Mouse (Mus musculus): Measurements from ENCODE around the gene Hoxa5. TPM values are rescaled to one million over a fixed set of nuclear protein-coding genes. Genes with fewer than 3 reads are reported as not detected.

The Hoxa5 gene
- total RNA-seq, 2 experiments from 2014 or later = 1.9 to 3.5 TPM

- DNase-seq = no peak
Measured at GRCm38 (mm10) chr6:52164626-52165440, 39.6 kb downstream of the Hoxa5 start, which contains the start of gene Hoxa2. Gene Hoxa2, minus strand, starts transcription at chr6:52164831.

DNA sequence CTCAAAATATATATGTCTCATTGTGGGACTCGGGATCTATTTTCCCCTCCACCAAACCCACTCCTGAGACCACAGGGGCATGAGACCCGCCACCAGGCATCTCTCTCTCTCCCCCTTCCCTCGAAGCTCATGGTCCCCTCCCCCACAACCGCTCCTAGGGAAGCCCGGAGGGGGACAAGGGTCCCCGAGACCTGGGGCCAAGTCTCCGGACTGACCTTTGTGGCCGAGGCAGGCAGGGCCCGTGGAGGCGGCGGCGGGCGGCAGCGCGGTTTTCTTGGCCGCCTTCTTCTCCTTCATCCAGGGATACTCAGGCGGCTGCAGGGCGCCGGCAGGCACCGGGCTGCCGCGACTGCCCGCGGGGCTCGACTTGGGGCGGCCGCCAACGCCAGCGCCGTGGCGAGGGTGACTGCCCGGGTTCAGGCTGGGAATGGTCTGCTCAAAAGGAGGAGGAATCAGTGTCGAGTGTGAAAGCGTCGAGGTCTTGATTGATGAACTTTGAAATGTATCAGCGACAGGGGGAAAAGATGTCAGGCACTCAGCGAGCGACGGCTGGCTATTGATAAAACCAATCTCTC, 40.2 kb downstream of the Hoxa5 start:
- no peak for DNase-seq

- DNase-seq = no peak
Measured at GRCm38 (mm10) chr6:52163366-52164031, 40.9 kb downstream of the Hoxa5 start.

GRCm38 (mm10) chr6:52162611-52163365, 41.6 kb downstream of the Hoxa5 start:
- no peak for DNase-seq

DNA sequence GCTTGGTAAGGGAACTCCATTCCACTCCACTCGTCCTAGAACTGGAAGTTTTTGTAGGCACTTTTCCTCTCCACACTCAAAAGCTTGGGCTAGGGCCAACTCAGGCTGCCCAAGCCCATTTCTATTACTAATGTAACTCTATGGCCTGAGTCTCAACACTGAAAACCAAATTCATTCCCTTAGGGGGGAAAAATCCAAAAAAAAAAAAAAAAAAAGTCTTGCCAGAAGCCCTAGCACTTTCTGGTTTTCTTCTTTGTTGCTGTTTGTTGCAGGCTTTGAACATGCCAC, 42.4 kb downstream of the Hoxa5 start:
- no peak for DNase-seq

- no peak for DNase-seq
Measured at GRCm38 (mm10) chr6:52161336-52162092, 42.9 kb downstream of the Hoxa5 start.

- DNase-seq = no peak
Measured at GRCm38 (mm10) chr6:52160511-52161335, 43.7 kb downstream of the Hoxa5 start.

GRCm38 (mm10) chr6:52159979-52160378, 44.4 kb downstream of the Hoxa5 start:
- DNase-seq = no peak

- DNase-seq = no peak
Measured at GRCm38 (mm10) chr6:52159164-52159761, 45.1 kb downstream of the Hoxa5 start.

GRCm38 (mm10) chr6:52158276-52159051, 45.9 kb downstream of the Hoxa5 start, which contains the start of gene Hoxa1:
Gene Hoxa1, minus strand, starts transcription at chr6:52158317.
- peak; percentile 70 for DNase-seq

GRCm38 (mm10) chr6:52157466-52158275, 46.7 kb downstream of the Hoxa5 start:
- no peak for DNase-seq

GRCm38 (mm10) chr6:52156551-52157200, 47.7 kb downstream of the Hoxa5 start:
- DNase-seq = no peak

DNA sequence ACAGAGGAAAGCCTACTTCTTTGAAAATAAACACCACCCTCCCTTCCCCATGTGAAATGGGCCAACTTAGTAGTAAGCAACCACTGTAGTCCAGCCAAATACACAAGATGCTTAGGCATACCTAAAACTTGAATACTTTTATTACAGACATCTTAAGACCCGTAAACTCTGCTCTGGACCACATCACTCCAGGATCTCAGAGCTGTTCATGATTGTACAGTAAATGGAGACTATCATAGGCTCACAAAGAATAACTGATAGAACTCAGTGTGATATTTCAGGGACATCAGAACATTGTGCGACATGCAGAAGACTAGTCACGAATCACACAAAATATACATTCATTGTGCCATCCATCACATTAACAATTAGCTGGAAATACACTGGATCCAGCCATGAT, 48.9 kb downstream of the Hoxa5 start:
- DNase-seq = no peak

- no peak for DNase-seq
Measured at GRCm38 (mm10) chr6:52154044-52154443, 50.3 kb downstream of the Hoxa5 start.

DNA sequence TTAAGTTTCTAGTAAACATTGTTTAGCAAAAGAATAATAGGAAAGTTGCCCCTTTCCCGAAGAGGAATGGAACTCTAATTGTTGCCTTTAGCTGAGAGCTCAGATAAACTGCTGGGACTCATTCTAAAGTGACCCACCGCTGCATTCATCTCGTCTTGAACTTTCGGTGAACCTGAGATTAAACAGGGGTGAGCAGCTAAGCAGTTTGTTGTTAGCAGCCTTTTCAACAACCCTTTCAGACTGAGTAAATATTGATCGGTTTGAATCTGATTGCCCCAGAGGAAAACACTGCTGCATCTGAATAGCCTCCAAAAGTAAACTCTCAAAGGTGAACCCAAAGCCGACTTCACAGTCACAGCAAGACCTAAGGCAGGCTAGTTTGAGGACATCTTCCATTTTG, 51.1 kb downstream of the Hoxa5 start:
- no peak for DNase-seq

GRCm38 (mm10) chr6:52152226-52153193, 51.9 kb downstream of the Hoxa5 start:
- DNase-seq = no peak
